Mouse (Mus musculus): ENCODE data around the gene Gimap9. TPM values are rescaled to one million over a fixed set of nuclear protein-coding genes. Genes with fewer than 3 reads are reported as not detected.

Gene Gimap9
- polyA plus RNA-seq, 1 experiment from 2014 or later = 16.1 TPM

- H3K9ac ChIP-seq = no peak overlapping the region
- no peak overlapping the region for H3K4me2 ChIP-seq
- H3K27me3 ChIP-seq = no peaks in the 10 kb centered on the region
- H3K36me3 ChIP-seq = no peaks in the 10 kb centered on the region
- H3K9me3 ChIP-seq = no peaks in the 10 kb centered on the region
- WGBS = 72% methylated on average over 7 of the region's 7 CpGs
- peak overlapping the region; percentile 50; the same call in 1 of the 2 replicates for H3K27ac ChIP-seq
- no peak for ATAC-seq (ENCODE audit: borderline replicate concordance, extremely low read depth, low FRiP score, low TSS enrichment)
- peaks cover 3% of the 10 kb centered on the region; the same call in 1 of the 2 replicates for H3K4me1 ChIP-seq
- no peak overlapping the region for H3K4me3 ChIP-seq
These were observed 22.3 kb downstream of the Gimap9 start for GRCm38 (mm10) chr6:48698066-48698856.

DNA sequence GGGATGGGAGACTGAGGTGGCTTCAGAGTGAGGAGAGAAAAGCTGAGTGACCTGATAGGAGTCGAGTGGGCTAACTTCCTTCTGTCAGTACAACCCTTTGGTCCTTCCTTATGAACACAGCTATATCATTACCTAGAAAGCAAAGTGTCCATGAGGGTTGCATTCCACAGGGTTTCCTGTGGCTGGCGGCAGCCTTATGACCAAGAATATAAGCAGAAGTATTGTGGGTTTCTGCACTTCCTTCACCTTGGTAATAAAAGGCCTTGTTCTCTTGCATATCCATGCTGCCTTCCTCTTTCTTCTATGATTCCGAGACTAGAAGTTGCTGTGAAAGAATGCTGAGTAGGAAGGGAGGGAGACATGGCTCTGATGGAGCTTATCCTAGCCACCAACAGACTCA is 23.0 kb downstream of the Gimap9 start:
- Histone ChIP-seq H3K36me3 (no peaks in the 10 kb centered on the region), H3K4me1 (peaks cover 3% of the 10 kb centered on the region; the same call in 1 of the 2 replicates), H3K27me3 (no peaks in the 10 kb centered on the region), H3K9ac (no peak overlapping the region), H3K27ac (peak overlapping the region; percentile 60; the same call in 1 of the 2 replicates), H3K4me2 (no peak overlapping the region), H3K9me3 (no peaks in the 10 kb centered on the region), H3K4me3 (no peak overlapping the region)
- no peak for ATAC-seq (ENCODE audit: borderline replicate concordance, extremely low read depth, low FRiP score, low TSS enrichment)
- 70% methylated on average over 3 of the region's 3 CpGs for WGBS

GRCm38 (mm10) chr6:48700251-48701075 is 24.5 kb downstream of the Gimap9 start:
- WGBS = 42% methylated on average over 5 of the region's 5 CpGs
- H3K4me1 ChIP-seq = peaks cover 3% of the 10 kb centered on the region; the same call in 1 of the 2 replicates
- no peak overlapping the region for H3K4me2 ChIP-seq
- no peaks in the 10 kb centered on the region for H3K36me3 ChIP-seq
- ATAC-seq (ENCODE audit: borderline replicate concordance, extremely low read depth, low FRiP score, low TSS enrichment) = peak; percentile 65
- H3K9me3 ChIP-seq = no peaks in the 10 kb centered on the region
- no peak overlapping the region for H3K4me3 ChIP-seq
- H3K9ac ChIP-seq = no peak overlapping the region
- no peaks in the 10 kb centered on the region for H3K27me3 ChIP-seq
- peak overlapping the region; percentile 79 for H3K27ac ChIP-seq

GRCm38 (mm10) chr6:48702146-48702545 is 26.2 kb downstream of the Gimap9 start:
- ATAC-seq (ENCODE audit: borderline replicate concordance, extremely low read depth, low FRiP score, low TSS enrichment) = no peak
- WGBS = 81% methylated on average over 7 of the region's 7 CpGs
- Histone ChIP-seq H3K4me2 (no peak overlapping the region), H3K27me3 (no peaks in the 10 kb centered on the region), H3K36me3 (no peaks in the 10 kb centered on the region), H3K4me3 (no peak overlapping the region), H3K4me1 (peaks cover 3% of the 10 kb centered on the region; the same call in 1 of the 2 replicates), H3K9ac (no peak overlapping the region), H3K27ac (peak overlapping the region; percentile 79), H3K9me3 (no peaks in the 10 kb centered on the region)

- ATAC-seq (ENCODE audit: borderline replicate concordance, extremely low read depth, low FRiP score, low TSS enrichment) = no peak
- 57% methylated on average over 5 of the region's 5 CpGs for WGBS
These were observed 26.7 kb downstream of the Gimap9 start for GRCm38 (mm10) chr6:48702601-48703000.

DNA sequence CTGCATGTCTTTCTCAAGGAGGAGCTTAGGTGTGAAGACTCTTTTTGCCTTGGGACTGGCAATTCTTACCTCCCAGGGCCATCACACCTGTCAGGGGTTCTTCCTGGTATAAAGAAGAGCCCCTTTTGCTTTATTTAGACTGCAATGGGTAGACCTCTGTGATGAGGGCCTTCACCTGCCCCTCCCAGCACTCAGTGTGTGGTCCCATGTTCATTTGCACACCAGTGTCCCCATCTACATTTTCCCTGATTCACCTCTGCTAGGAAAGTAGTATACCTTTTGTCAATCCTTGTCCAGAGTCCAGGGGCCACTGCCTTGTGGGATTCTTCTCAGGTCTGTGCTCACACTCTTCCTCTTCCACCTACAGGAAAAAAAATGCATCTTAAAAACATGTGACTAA is 28.2 kb downstream of the Gimap9 start:
- no peaks in the 10 kb centered on the region for H3K36me3 ChIP-seq
- no peak overlapping the region for H3K9ac ChIP-seq
- ATAC-seq (ENCODE audit: borderline replicate concordance, extremely low read depth, low FRiP score, low TSS enrichment) = no peak
- no peak overlapping the region for H3K27ac ChIP-seq
- no peaks in the 10 kb centered on the region for H3K9me3 ChIP-seq
- H3K4me1 ChIP-seq = no peaks in the 10 kb centered on the region
- H3K4me3 ChIP-seq = no peak overlapping the region
- H3K27me3 ChIP-seq = no peaks in the 10 kb centered on the region
- H3K4me2 ChIP-seq = no peak overlapping the region

More at GRCm38 (mm10) chr6:48702601-48703000, 26.7 kb downstream of the Gimap9 start:
- Histone ChIP-seq H3K9me3 (no peaks in the 10 kb centered on the region), H3K27ac (peak overlapping the region; percentile 79; the same call in 1 of the 2 replicates), H3K4me2 (no peak overlapping the region), H3K4me1 (peaks cover 3% of the 10 kb centered on the region; the same call in 1 of the 2 replicates), H3K4me3 (no peak overlapping the region), H3K27me3 (no peaks in the 10 kb centered on the region), H3K36me3 (no peaks in the 10 kb centered on the region), H3K9ac (no peak overlapping the region)

DNA sequence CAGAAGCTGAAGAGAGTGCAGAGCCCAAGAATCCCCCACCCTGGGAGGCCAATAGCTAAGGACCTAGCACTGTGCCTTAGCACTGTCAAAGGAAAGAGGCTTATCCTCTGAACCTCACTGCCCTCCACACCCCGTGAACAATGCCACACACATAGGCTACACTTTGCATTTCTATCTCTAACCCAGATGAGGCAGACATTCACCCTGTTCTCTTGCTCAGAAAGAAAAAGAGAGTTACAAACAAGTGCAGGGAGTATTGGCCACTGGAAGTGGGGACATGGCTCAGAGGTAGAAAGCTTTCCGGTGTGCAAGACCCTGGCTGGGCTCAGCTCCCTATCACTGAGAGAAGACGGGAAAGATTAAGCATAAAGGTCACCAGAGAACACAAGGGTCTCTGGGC is 30.2 kb downstream of the Gimap9 start:
- no peaks in the 10 kb centered on the region for H3K36me3 ChIP-seq
- H3K27ac ChIP-seq = peak overlapping the region; percentile 42; the same call in 1 of the 2 replicates
- H3K4me1 ChIP-seq = no peaks in the 10 kb centered on the region
- peak overlapping the region; percentile 8 for H3K4me3 ChIP-seq
- H3K9ac ChIP-seq = no peak overlapping the region
- no peak for ATAC-seq (ENCODE audit: borderline replicate concordance, extremely low read depth, low FRiP score, low TSS enrichment)
- no peaks in the 10 kb centered on the region for H3K27me3 ChIP-seq
- no peaks in the 10 kb centered on the region for H3K9me3 ChIP-seq
- H3K4me2 ChIP-seq = peak overlapping the region; percentile 15; the same call in 1 of the 2 replicates
- 44% methylated on average over 3 of the region's 3 CpGs for WGBS

DNA sequence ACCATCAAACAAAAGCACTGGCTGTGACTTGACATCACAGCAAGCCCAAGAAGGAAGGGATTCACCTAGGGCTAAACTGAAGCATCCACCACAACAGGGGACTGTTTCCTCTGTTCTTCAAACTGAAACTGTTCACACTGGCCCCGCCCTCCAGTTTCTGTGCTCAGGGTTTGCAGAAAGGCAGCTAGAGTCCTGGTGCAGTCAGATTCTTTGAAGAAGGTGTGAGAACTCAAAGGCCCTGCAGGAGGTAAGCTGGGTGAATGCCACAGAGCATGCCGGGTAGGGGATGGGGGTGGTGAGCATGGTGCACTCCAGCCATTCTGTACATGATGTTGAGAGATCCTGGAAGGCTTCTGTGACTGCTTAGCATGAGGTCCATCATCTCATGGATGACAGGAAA is 42.5 kb downstream of the Gimap9 start, which contains the start of the genes Gm28053 and Gimap7:
Gene Gm28053 (plus strand): TSS at position 153 of the 400 bp plus-strand sequence.
Gene Gimap7 (plus strand): TSS at position 167 of the 400 bp plus-strand sequence.
- no peak within 1 kb of the TSS for H3K9ac ChIP-seq
- H3K4me1 ChIP-seq = no peaks in the 10 kb centered on the region
- no peaks in the 10 kb centered on the region for H3K27me3 ChIP-seq
- no peak within 1 kb of the TSS for H3K4me2 ChIP-seq
- no peaks in the 10 kb centered on the region for H3K36me3 ChIP-seq
- H3K4me3 ChIP-seq = no peak within 1 kb of the TSS
- no peaks in the 10 kb centered on the region for H3K9me3 ChIP-seq
- WGBS = 50% methylated on average over 2 of the region's 2 CpGs
- ATAC-seq (ENCODE audit: borderline replicate concordance, extremely low read depth, low FRiP score, low TSS enrichment) = no peak
- H3K27ac ChIP-seq = no peak within 1 kb of the TSS

DNA sequence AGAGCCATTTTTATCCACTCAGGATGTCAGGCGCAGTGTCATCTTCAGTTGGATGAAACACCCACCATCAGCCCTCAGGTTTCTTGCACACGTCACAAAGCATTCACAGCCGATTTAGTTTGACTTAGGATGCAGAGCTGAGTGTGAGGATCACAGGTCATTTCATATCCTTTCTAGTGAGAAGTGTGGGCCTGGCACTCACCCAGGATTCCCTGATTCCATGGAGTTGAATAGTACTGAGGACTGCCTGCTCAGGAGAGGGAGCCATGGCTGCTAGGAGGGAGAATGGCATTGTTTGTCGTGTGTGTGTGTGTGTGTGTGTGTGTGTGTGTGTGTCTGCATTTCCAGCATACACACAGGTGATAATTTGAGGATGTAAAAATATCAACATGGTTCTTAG is 44.4 kb downstream of the Gimap9 start:
- Histone ChIP-seq H3K9me3 (no peaks in the 10 kb centered on the region), H3K27ac (no peak overlapping the region), H3K27me3 (no peaks in the 10 kb centered on the region), H3K36me3 (no peaks in the 10 kb centered on the region), H3K4me2 (no peak overlapping the region), H3K4me3 (no peak overlapping the region), H3K4me1 (no peaks in the 10 kb centered on the region), H3K9ac (no peak overlapping the region)
- WGBS = 64% methylated on average over 4 of the region's 4 CpGs
- ATAC-seq (ENCODE audit: borderline replicate concordance, extremely low read depth, low FRiP score, low TSS enrichment) = no peak

- Histone ChIP-seq H3K4me1 (peaks cover 3% of the 10 kb centered on the region; the same call in 1 of the 2 replicates), H3K4me3 (no peak overlapping the region), H3K4me2 (no peak overlapping the region), H3K36me3 (no peaks in the 10 kb centered on the region), H3K9ac (no peak overlapping the region), H3K27me3 (no peaks in the 10 kb centered on the region), H3K9me3 (no peaks in the 10 kb centered on the region), H3K27ac (no peak overlapping the region)
- 75% methylated on average over 8 of the region's 8 CpGs for WGBS
- no peak for ATAC-seq (ENCODE audit: borderline replicate concordance, extremely low read depth, low FRiP score, low TSS enrichment)
These were observed 47.5 kb downstream of the Gimap9 start for GRCm38 (mm10) chr6:48723468-48723867.

DNA sequence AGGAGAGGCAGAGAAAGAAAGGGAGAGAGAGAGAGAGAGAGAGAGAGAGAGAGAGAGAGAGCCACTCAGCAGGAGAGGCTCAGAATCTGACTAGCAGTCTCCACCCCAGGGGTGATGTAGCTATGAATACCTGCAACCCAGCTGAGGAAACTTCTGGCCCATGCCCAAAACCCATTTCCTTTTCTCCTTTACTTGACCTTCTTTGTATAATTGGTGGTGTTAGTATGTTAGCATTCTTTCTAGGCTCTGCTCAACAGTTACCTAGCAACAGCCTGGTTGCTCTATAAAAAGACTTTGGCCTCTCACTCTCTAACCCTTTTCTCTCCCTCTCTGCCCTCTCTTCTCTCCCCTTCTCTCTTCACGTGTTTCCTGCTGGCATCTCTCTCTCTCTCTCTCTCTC is 49.5 kb downstream of the Gimap9 start:
- no peak overlapping the region for H3K9ac ChIP-seq

More for the DNA sequence above, 49.5 kb downstream of the Gimap9 start:
- Histone ChIP-seq H3K27me3 (no peaks in the 10 kb centered on the region), H3K9me3 (no peaks in the 10 kb centered on the region), H3K4me3 (no peak overlapping the region), H3K36me3 (no peaks in the 10 kb centered on the region), H3K27ac (peak overlapping the region; percentile 42; the same call in 1 of the 2 replicates), H3K4me1 (peaks cover 3% of the 10 kb centered on the region; the same call in 1 of the 2 replicates), H3K4me2 (no peak overlapping the region)
- WGBS = 0% methylated on average over 1 of the region's 1 CpGs
- peak; percentile 55 for ATAC-seq (ENCODE audit: borderline replicate concordance, extremely low read depth, low FRiP score, low TSS enrichment)

Measured in lung, embryonic 15.5 days (tissue).